Mouse (Mus musculus) effector memory CD4-positive, alpha-beta T cell, adult 5 months (primary cell): ENCODE results near the gene 2210418O10Rik. TPM values are rescaled to one million over a fixed set of nuclear protein-coding genes. Genes with fewer than 3 reads are reported as not detected.

ENCODE experiments used
- polyA plus RNA-seq: library from polyadenylated mRNA; unstranded; fragments of 100-300 nt; shearing (Covaris generic); gene quantifications from one replicate; pipeline ENCODE4 v1.2.1, GENCODE M21; 2017

The 2210418O10Rik gene
- 1.7 TPM for polyA plus RNA-seq

GRCm38 (mm10) chr2:176226269-176226668 is at the start of gene 2210418O10Rik:
Gene 2210418O10Rik, plus strand, starts transcription at chr2:176226569.

Other genes starting within 250 kb of the 2210418O10Rik start
- not detected for gene Gm2004, start 76.7 kb upstream of the 2210418O10Rik start, polyA plus RNA-seq
- not detected for gene Gm11009, start 92.9 kb downstream of the 2210418O10Rik start, polyA plus RNA-seq
- 4.4 TPM for gene Gm14435, start 197.0 kb downstream of the 2210418O10Rik start, polyA plus RNA-seq